Mouse (Mus musculus) bone marrow, adult 2 months (tissue): Measurements from ENCODE around the gene Acsbg2. TPM values are rescaled to one million over a fixed set of nuclear protein-coding genes. Genes with fewer than 3 reads are reported as not detected.

Source experiments
- H3K27ac ChIP-seq: fragments of 200-500 bp; 2 replicates; pipeline ENCODE4 v1.5.1; 2012; ENCODE audit warnings: low read depth, mild to moderate bottlenecking, control low read depth, inconsistent platforms, low read length; ENCODE audit not compliant: control insufficient read depth, poor library complexity, insufficient read depth
- H3K4me1 ChIP-seq: fragments of 200-500 bp; 2 replicates; pipeline ENCODE4 v1.6.1; 2011; ENCODE audit warnings: low read length; ENCODE audit not compliant: control insufficient read depth, insufficient read depth
- H3K4me3 ChIP-seq: fragments of 200-500 bp; replicated peaks from 2 replicates; pipeline ENCODE3; 2011; ENCODE audit warnings: mild to moderate bottlenecking, low read depth, low read length, control low read depth; ENCODE audit not compliant: control insufficient read depth
- CTCF ChIP-seq: fragments of 200-500 bp; IDR thresholded peaks from 2 replicates; pipeline ENCODE4 v1.5.1; 2011; ENCODE audit warnings: low read length, control low read depth; ENCODE audit not compliant: control insufficient read depth, insufficient read depth
- POLR2A ChIP-seq: fragments of 200-500 bp; IDR thresholded peaks from 2 replicates; pipeline ENCODE4 v1.6.1; 2011; ENCODE audit warnings: low read depth, mild to moderate bottlenecking, control low read depth, low read length, borderline replicate concordance; ENCODE audit not compliant: control insufficient read depth
- WGBS: fragments of 180-500 bp; shearing (Covaris S2); methylation state at CpG from one replicate; pipeline ENCODE4 v1.1.7; 2018; 5-methylcytosine and 5-hydroxymethylcytosine counted together
- polyA plus RNA-seq: library from polyadenylated mRNA; stranded (reverse); fragments of >200 nt; gene quantifications from 2 replicates; pipeline ENCODE4 v1.2.4, GENCODE M21; 2011; ENCODE audit warnings: low replicate concordance; ENCODE audit not compliant: missing spikeins, insufficient read depth, insufficient read length

Acsbg2 gene
- polyA plus RNA-seq, 1 experiment = not detected

- no peak overlapping the region for H3K27ac ChIP-seq
- 92% methylated on average over 7 of the region's 7 CpGs for WGBS
- H3K4me3 ChIP-seq = no peak overlapping the region
- H3K4me1 ChIP-seq = peaks cover 2% of the 10 kb centered on the region; the same call in 1 of the 2 replicates
- TF ChIP-seq CTCF (no peak), POLR2A (no peak)
These were observed 8.2 kb downstream of the Acsbg2 start for GRCm38 (mm10) chr17:56866071-56866470.

- Histone ChIP-seq H3K27ac (no peak overlapping the region), H3K4me1 (peaks cover 2% of the 10 kb centered on the region; the same call in 1 of the 2 replicates), H3K4me3 (no peak overlapping the region)
- 2% methylated on average over 3 of the region's 3 CpGs for WGBS
- TF ChIP-seq CTCF (no peak), POLR2A (no peak)
These were observed 13.1 kb downstream of the Acsbg2 start for GRCm38 (mm10) chr17:56861197-56861596.

GRCm38 (mm10) chr17:56858922-56859321 is 15.3 kb downstream of the Acsbg2 start:
- WGBS = 4% methylated on average over 7 of the region's 7 CpGs
- TF ChIP-seq CTCF = no peak
- no peak for TF ChIP-seq POLR2A
- H3K27ac ChIP-seq = no peak overlapping the region
- no peak overlapping the region for H3K4me3 ChIP-seq
- peaks cover 2% of the 10 kb centered on the region; the same call in 1 of the 2 replicates for H3K4me1 ChIP-seq

GRCm38 (mm10) chr17:56858216-56858615 is 16.0 kb downstream of the Acsbg2 start:
- Histone ChIP-seq H3K4me3 (no peak overlapping the region), H3K4me1 (peaks cover 2% of the 10 kb centered on the region; the same call in 1 of the 2 replicates), H3K27ac (no peak overlapping the region)
- WGBS = 44% methylated on average over 4 of the region's 4 CpGs
- peak; percentile 97 for TF ChIP-seq CTCF
- no peak for TF ChIP-seq POLR2A

DNA sequence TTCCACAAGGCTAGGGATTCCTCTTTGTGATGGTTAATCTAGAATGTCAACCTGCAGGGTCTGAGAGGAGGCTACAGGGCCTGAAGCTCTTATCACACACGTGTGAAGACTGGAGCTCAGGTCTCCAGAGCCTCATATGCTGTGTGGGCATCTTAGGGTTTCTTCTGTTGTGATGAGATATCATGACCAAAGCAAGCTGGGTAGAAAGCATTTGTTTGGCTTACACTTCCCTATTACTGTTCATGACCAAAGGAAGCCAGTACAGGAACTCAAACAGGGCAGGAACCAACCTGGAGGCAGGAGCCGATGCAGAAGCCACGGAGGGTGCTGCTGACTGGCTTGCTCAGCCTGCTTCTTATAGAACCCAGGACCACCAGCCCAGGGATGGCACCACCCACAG is 18.8 kb downstream of the Acsbg2 start:
- no peak for TF ChIP-seq CTCF
- no peak for TF ChIP-seq POLR2A
- H3K4me3 ChIP-seq = no peak overlapping the region
- WGBS = 13% methylated on average over 3 of the region's 3 CpGs
- H3K27ac ChIP-seq = no peak overlapping the region
- no peaks in the 10 kb centered on the region for H3K4me1 ChIP-seq

DNA sequence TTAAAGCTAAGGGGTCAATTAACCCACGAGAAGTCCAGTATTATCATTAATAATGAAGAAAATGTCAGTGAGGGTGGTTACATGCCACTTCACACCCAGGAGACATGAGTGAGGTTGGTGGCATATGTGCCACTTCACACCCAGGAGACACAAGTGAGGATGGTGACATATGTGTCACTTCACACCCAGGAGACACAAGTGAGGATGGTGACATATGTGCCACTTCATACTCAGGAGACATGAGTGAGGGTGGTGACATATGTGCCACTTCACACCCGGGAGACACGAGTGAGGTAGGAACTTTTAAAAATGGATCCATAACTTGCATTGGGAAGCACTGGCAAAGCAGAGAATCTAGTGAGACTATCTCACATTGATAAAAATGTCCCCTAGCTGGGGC is 23.1 kb downstream of the Acsbg2 start:
- 73% methylated on average over 3 of the region's 3 CpGs for WGBS

DNA sequence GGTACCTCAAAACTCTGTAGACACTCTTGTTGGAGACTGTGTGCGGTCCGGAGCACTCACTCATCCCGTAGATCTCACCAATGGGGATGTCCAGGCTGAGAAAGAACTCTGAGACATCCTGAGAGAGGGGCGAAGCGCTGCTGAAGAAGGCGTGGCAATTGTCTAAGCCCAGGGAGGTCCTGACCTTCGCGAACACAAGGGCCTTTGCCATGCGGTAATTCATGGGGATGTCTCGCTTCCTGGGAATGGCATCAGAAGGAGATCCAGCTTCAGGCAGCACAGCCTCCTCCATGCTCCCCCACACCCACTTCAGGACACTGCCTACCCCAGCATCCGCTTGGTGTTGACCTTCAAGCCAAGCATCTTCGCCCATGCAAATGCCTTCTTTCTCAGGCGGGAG is 24.5 kb downstream of the Acsbg2 start:
- 92% methylated on average over 13 of the region's 13 CpGs for WGBS
- TF ChIP-seq POLR2A (no peak), CTCF (no peak)
- H3K27ac ChIP-seq = no peak overlapping the region

More for the DNA sequence above, 23.1 kb downstream of the Acsbg2 start:
- Histone ChIP-seq H3K27ac (no peak overlapping the region), H3K4me3 (no peak overlapping the region), H3K4me1 (no peaks in the 10 kb centered on the region)
- TF ChIP-seq POLR2A (no peak), CTCF (no peak)

DNA sequence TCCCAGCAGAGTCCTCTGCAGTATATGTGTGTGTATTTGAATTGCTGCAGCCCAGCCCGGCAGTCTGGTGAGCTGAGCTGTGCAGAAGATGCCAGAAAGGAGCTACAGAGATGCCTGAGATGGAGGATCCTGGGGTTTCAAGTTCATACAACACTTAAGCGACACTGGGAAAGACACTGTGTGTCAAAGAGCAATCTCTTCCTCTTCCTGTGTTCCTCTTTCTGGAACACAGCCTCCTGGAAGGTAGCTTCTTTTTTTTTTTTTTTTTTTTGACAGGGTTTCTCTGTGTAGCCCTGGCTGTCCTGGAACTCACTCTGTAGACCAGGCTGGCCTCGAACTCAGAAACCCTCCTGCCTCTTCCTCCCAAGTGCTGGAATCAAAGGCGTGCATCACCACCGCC is 25.5 kb downstream of the Acsbg2 start:
- H3K27ac ChIP-seq = no peak overlapping the region
- no peaks in the 10 kb centered on the region for H3K4me1 ChIP-seq
- no peak for TF ChIP-seq POLR2A
- TF ChIP-seq CTCF = no peak
- 68% methylated on average over 5 of the region's 5 CpGs for WGBS
- no peak overlapping the region for H3K4me3 ChIP-seq

More for the DNA sequence above, 24.5 kb downstream of the Acsbg2 start:
- Histone ChIP-seq H3K4me3 (no peak overlapping the region), H3K4me1 (no peaks in the 10 kb centered on the region)

GRCm38 (mm10) chr17:56843678-56844077 is 30.6 kb downstream of the Acsbg2 start:
- Histone ChIP-seq H3K27ac (no peak overlapping the region), H3K4me1 (peaks cover 4% of the 10 kb centered on the region), H3K4me3 (no peak overlapping the region)
- 30% methylated on average over 5 of the region's 5 CpGs for WGBS
- TF ChIP-seq CTCF = no peak
- no peak for TF ChIP-seq POLR2A
